Comparison of ENCODE assay signal across 11 mouse cellular contexts in the genomic region with DNA sequence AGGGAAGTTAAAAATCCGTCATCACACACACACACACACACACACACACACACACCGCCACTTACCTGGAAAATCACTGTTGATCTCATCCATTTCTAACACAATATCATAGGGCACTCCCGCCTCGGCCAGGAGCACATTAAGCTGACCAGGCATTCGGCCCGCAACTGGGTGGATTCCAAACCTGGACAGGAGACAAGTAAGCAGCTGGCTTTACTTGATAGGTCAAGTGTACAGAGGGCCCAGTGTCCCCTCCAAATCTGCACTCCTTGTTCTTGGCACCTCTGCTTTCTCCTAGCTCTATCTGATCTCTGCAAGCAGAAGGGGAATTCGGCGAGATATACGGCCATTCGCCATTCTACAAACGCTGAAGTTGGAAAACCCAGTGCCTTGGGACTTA.
DNase-seq lines count a peak whose midpoint lies in the region; ATAC-seq lines count a peak whose summit lies in the region.
"Had no signal": no experiment of that assay in that cellular context is flagged by ENCODE, and none has a peak within 500 bp of the region (broad histone marks: within the 10 kb centered on the region; RNA-seq: fewer than 3 reads in every experiment).

No protein-coding gene starts in this region.

- H3K4me2 ChIP-seq in lung, embryonic 15.5 days, result no peak overlapping the region
- H3K4me2 ChIP-seq: limb, embryonic 12.5 days had no signal

- peak overlapping the region; percentile 82 for H3K27ac ChIP-seq in lung, embryonic 15.5 days
- H3K27ac ChIP-seq: limb, embryonic 12.5 days had no signal

- no peaks in the 10 kb centered on the region for H3K27me3 ChIP-seq in lung, embryonic 15.5 days
- H3K27me3 ChIP-seq: limb, embryonic 12.5 days had no signal

- H3K4me1 ChIP-seq in lung, embryonic 15.5 days, result peaks cover 10% of the 10 kb centered on the region
- H3K4me1 ChIP-seq: limb, embryonic 12.5 days had no signal

- H3K4me3 ChIP-seq in lung, embryonic 15.5 days, result no peak overlapping the region
- H3K4me3 ChIP-seq: limb, embryonic 12.5 days had no signal

- ATAC-seq in lung, embryonic 15.5 days (ENCODE audit: borderline replicate concordance, extremely low read depth, low FRiP score, low TSS enrichment), result no peak

- 67% methylated on average over 11 of the region's 11 CpGs for WGBS in lung, embryonic 15.5 days

- peaks cover 12% of the 10 kb centered on the region; the same call in 1 of the 2 replicates for H3K36me3 ChIP-seq in lung, embryonic 15.5 days

- H3K9ac ChIP-seq in lung, embryonic 15.5 days, result no peak overlapping the region
- H3K9ac ChIP-seq: limb, embryonic 12.5 days had no signal

- no peaks in the 10 kb centered on the region for H3K9me3 ChIP-seq in lung, embryonic 15.5 days
- H3K9me3 ChIP-seq: limb, embryonic 12.5 days had no signal

- peak; percentile 10 to 39 for DNase-seq in cerebellum, postnatal 25 days
- no peak for DNase-seq in cerebellum, adult 9-10 months
- peak; percentile 42 for DNase-seq in urinary bladder, postnatal 14 days (ENCODE audit: low spot score)
- no peak for DNase-seq in urinary bladder, postnatal 10 days (ENCODE audit: low spot score)
- no peak for DNase-seq in layer of hippocampus, adult 9-11 months
- no peak for DNase-seq in thymus, postnatal 25 days
- DNase-seq in right cerebral cortex, postnatal 36 days (ENCODE audit: low spot score in 2 of 2), result no peak
- DNase-seq: kidney, adult 18-20 months; thymus, postnatal 36 days had no signal

Comparison
In these comparisons a context has a peak if more than half of its experiments do, and no peak if none do; other contexts are left out.
1. DNase-seq: peak in cerebellum, postnatal 25 days (2 of 2) and urinary bladder, postnatal 14 days (single experiment); none in cerebellum, adult 9-10 months (single experiment), urinary bladder, postnatal 10 days (single experiment), layer of hippocampus, adult 9-11 months (single experiment), thymus, postnatal 25 days (single experiment) and right cerebral cortex, postnatal 36 days (0 of 2).